Mouse (Mus musculus): Measurements from ENCODE around the gene Mtnr1a. TPM values are rescaled to one million over a fixed set of nuclear protein-coding genes. Genes with fewer than 3 reads are reported as not detected.

The Mtnr1a gene
- total and polyA plus RNA-seq, 3 experiments, result not detected

- no peaks in the 10 kb centered on the region for H3K79me2 ChIP-seq (replicated peaks; ENCODE audit: control insufficient read depth, extremely low read depth, insufficient read depth, poor library complexity, severe bottlenecking)
- TF ChIP-seq GABPA (IDR thresholded peaks at IDR 0.05; ENCODE audit: insufficient replicate concordance, low read depth, low read length) (no peak), MEF2A (IDR thresholded peaks at IDR 0.05; ENCODE audit: borderline replicate concordance, low read depth, low read length) (no peak), UBTF (IDR thresholded peaks at IDR 0.05; ENCODE audit: low read depth, low read length) (no peak), MAFK (IDR thresholded peaks at IDR 0.05; ENCODE audit: insufficient replicate concordance, low read length) (no peak), ZNF384 (IDR thresholded peaks at IDR 0.05; ENCODE audit: low read depth, low read length) (no peak), CHD1 (IDR thresholded peaks at IDR 0.05; ENCODE audit: low read depth, low read length) (no peak), SIN3A (IDR thresholded peaks at IDR 0.05; ENCODE audit: low read length) (no peak), JUND (conservative IDR thresholded peaks at IDR 0.05; ENCODE audit: low read depth, low read length) (no peak), TCF12 (IDR thresholded peaks at IDR 0.05; ENCODE audit: low read depth, low read length) (no peak), CTCF (conservative IDR thresholded peaks at IDR 0.05 in 1 of 2, IDR thresholded peaks at IDR 0.05 in 1 of 2; ENCODE audit: low read depth in 2 of 2, low read length in 2 of 2) (no peak), MYC (IDR thresholded peaks at IDR 0.05; ENCODE audit: low read depth, low read length) (no peak), HCFC1 (IDR thresholded peaks at IDR 0.05; ENCODE audit: low read depth, low read length) (no peak), TBP (conservative IDR thresholded peaks at IDR 0.05; ENCODE audit: low read depth, low read length) (no peak), E2F4 (IDR thresholded peaks at IDR 0.05; ENCODE audit: insufficient replicate concordance, low read depth, low read length) (no peak)
- no peak for DNase-seq (ENCODE audit: extremely low read depth)
- in situ Hi-C loops (cut with MboI; ENCODE audit: low pct_ligation_motif_present, low pct_unique_long_range_greater_than_20kb, low sequenced_read_pairs), result no loop called here
- dilution Hi-C loops (cut with MboI; ENCODE audit: extremely low pct_ligation_motif_present, extremely low pct_unique_long_range_greater_than_20kb, low sequenced_read_pairs), result no loop called here
- H3K27me3 ChIP-seq (replicated peaks), result no peaks in the 10 kb centered on the region
- no peak overlapping the region for H3K27ac ChIP-seq (ENCODE audit: insufficient read depth, low read depth)
- no peak overlapping the region for H3K4me3 ChIP-seq (replicated peaks in 1 of 3; ENCODE audit: low read depth in 2 of 3, low read length in 2 of 3, poor library complexity in 1 of 3)
- H3K9me3 ChIP-seq (replicated peaks; ENCODE audit: low read length), result peaks cover 63% of the 10 kb centered on the region
- no peaks in the 10 kb centered on the region for H3K36me3 ChIP-seq (replicated peaks in 1 of 2; ENCODE audit: control insufficient read depth in 1 of 2, insufficient read depth in 1 of 2, low read length in 1 of 2)
- H3K4me1 ChIP-seq (ENCODE audit: control insufficient read depth in 1 of 2, insufficient read depth in 2 of 2), result no peaks in the 10 kb centered on the region
- no peak overlapping the region for H3K4me2 ChIP-seq (ENCODE audit: insufficient read depth, low read depth, poor library complexity, severe bottlenecking)
- H3K9ac ChIP-seq (ENCODE audit: insufficient read depth, low read depth), result no peak overlapping the region
Measured at GRCm38 (mm10) chr8:45050451-45050850, 18.5 kb upstream of the Mtnr1a start.

GRCm38 (mm10) chr8:45051236-45051635, 17.7 kb upstream of the Mtnr1a start:
- H3K9ac ChIP-seq (ENCODE audit: insufficient read depth, low read depth), result no peak overlapping the region
- dilution Hi-C loops (cut with MboI; ENCODE audit: extremely low pct_ligation_motif_present, extremely low pct_unique_long_range_greater_than_20kb, low sequenced_read_pairs), result no loop called here

More at GRCm38 (mm10) chr8:45051236-45051635, 17.7 kb upstream of the Mtnr1a start:
- in situ Hi-C loops (cut with MboI; ENCODE audit: low pct_ligation_motif_present, low pct_unique_long_range_greater_than_20kb, low sequenced_read_pairs), result no loop called here
- TF ChIP-seq PAX5 (IDR thresholded peaks at IDR 0.05; ENCODE audit: low read length) (no peak), ELF1 (IDR thresholded peaks at IDR 0.05; ENCODE audit: low read depth, low read length) (no peak), ETS1 (conservative IDR thresholded peaks at IDR 0.05; ENCODE audit: low read depth, low read length) (no peak), MEF2A (IDR thresholded peaks at IDR 0.05; ENCODE audit: borderline replicate concordance, low read depth, low read length) (no peak), NRF1 (IDR thresholded peaks at IDR 0.05; ENCODE audit: low read depth, low read length) (no peak), ZKSCAN1 (IDR thresholded peaks at IDR 0.05; ENCODE audit: borderline replicate concordance, low read depth, low read length) (no peak), E2F4 (IDR thresholded peaks at IDR 0.05; ENCODE audit: insufficient replicate concordance, low read depth, low read length) (no peak), NELFE (IDR thresholded peaks at IDR 0.05; ENCODE audit: low read depth, low read length) (no peak)
- Histone ChIP-seq H3K4me1 (ENCODE audit: control insufficient read depth in 1 of 2, insufficient read depth in 2 of 2) (no peaks in the 10 kb centered on the region), H3K9me3 (replicated peaks; ENCODE audit: low read length) (peaks cover 67% of the 10 kb centered on the region), H3K4me3 (replicated peaks in 1 of 3; ENCODE audit: low read depth in 2 of 3, low read length in 2 of 3, poor library complexity in 1 of 3) (no peak overlapping the region), H3K27me3 (replicated peaks) (no peaks in the 10 kb centered on the region), H3K79me2 (replicated peaks; ENCODE audit: control insufficient read depth, extremely low read depth, insufficient read depth, poor library complexity, severe bottlenecking) (no peaks in the 10 kb centered on the region), H3K4me2 (ENCODE audit: insufficient read depth, low read depth, poor library complexity, severe bottlenecking) (no peak overlapping the region), H3K27ac (ENCODE audit: insufficient read depth, low read depth) (no peak overlapping the region), H3K36me3 (replicated peaks in 1 of 2; ENCODE audit: control insufficient read depth in 1 of 2, insufficient read depth in 1 of 2, low read length in 1 of 2) (no peaks in the 10 kb centered on the region)
- no peak for DNase-seq (ENCODE audit: extremely low read depth)
